8 mouse cellular contexts compared by ENCODE assay signal in the genomic region with DNA sequence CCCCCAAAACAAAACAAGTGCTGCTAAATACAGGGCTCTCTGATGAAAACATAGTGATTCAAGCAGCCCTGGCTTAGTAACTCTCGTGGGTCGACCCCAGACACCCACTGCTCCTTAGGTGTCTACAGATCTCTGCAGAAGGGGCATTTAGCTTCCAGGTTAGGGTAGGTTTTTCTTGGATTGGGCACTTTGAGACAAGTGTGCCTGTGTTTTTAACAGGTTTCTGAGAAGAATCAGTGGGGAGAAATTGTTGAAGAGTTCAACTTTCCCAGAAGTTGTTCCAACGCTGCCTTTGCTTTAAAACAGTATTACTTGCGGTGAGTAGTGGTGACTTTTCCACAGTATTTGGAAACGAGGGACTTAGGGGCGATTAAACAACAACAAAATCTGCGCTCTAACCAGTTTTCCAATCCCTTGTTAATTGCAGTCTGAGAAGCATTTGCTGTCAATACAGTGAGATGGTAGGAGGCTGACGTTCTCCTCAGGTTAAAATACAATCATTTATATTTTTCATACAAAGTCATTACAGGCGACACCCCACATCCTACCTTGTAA. TPM values are rescaled to one million over a fixed set of nuclear protein-coding genes. Genes with fewer than 3 reads are reported as not detected.
DNase-seq lines count a peak whose midpoint lies in the region; ATAC-seq and TF ChIP-seq lines count a peak whose summit lies in the region.

No protein-coding gene starts in this region.

- TF ChIP-seq POLR2A in kidney, adult 2 months (IDR thresholded peaks at IDR 0.05; ENCODE audit: low read depth, low read length), result no peak

- H3K4me2 ChIP-seq in hindbrain, embryonic 11.5 days (replicated peaks; ENCODE audit: low read depth, low read length), result peak overlapping the region; percentile 73
- H3K4me2 ChIP-seq in midbrain, embryonic 15.5 days, result peak overlapping the region; percentile 87

- H3K9me3 ChIP-seq in hindbrain, embryonic 11.5 days (ENCODE audit: control insufficient read depth, low read length), result no peaks in the 10 kb centered on the region
- H3K9me3 ChIP-seq in midbrain, embryonic 15.5 days, result no peaks in the 10 kb centered on the region

- H3K27ac ChIP-seq in kidney, adult 2 months (ENCODE audit: insufficient read depth, low read depth, low read length), result peak overlapping the region; percentile 98
- peak overlapping the region; percentile 100 for H3K27ac ChIP-seq in hindbrain, embryonic 11.5 days (ENCODE audit: low read depth, low read length)
- peak overlapping the region; percentile 100 for H3K27ac ChIP-seq in midbrain, embryonic 15.5 days

- ATAC-seq in hindbrain, embryonic 11.5 days (ENCODE audit: low FRiP score), result no peak
- no peak for ATAC-seq in midbrain, embryonic 15.5 days (replicated peaks)

- H3K9ac ChIP-seq in hindbrain, embryonic 11.5 days (ENCODE audit: low read depth, low read length), result peak overlapping the region; percentile 100
- peak overlapping the region; percentile 79 for H3K9ac ChIP-seq in midbrain, embryonic 15.5 days

- H3K4me3 ChIP-seq in kidney, adult 2 months (ENCODE audit: insufficient read depth, low read depth, low read length), result peak overlapping the region; percentile 100
- peak overlapping the region; percentile 96 for H3K4me3 ChIP-seq in hindbrain, embryonic 11.5 days (ENCODE audit: low read depth, low read length)
- H3K4me3 ChIP-seq in midbrain, embryonic 15.5 days, result peak overlapping the region; percentile 68

- 1% methylated on average over 9 of the region's 9 CpGs for WGBS in kidney, adult 2 months
- 7% methylated on average over 9 of the region's 9 CpGs for WGBS in hindbrain, embryonic 11.5 days
- 4% methylated on average over 9 of the region's 9 CpGs for WGBS in midbrain, embryonic 15.5 days

- peaks cover 6% of the 10 kb centered on the region; the same call in 1 of the 2 replicates for H3K4me1 ChIP-seq in kidney, adult 2 months (ENCODE audit: control insufficient read depth, insufficient read depth, low read length)
- H3K4me1 ChIP-seq in hindbrain, embryonic 11.5 days (replicated peaks; ENCODE audit: control insufficient read depth, insufficient read depth, low read length), result no peaks in the 10 kb centered on the region
- H3K4me1 ChIP-seq in midbrain, embryonic 15.5 days, result peaks cover 17% of the 10 kb centered on the region

- TF ChIP-seq CTCF in kidney, adult 2 months (conservative IDR thresholded peaks at IDR 0.05; ENCODE audit: insufficient read depth, insufficient read length, low read depth, low read length), result no peak

- H3K27me3 ChIP-seq in kidney, adult 2 months (replicated peaks; ENCODE audit: control insufficient read depth, insufficient read depth, low read length), result no peaks in the 10 kb centered on the region
- no peaks in the 10 kb centered on the region for H3K27me3 ChIP-seq in hindbrain, embryonic 11.5 days (ENCODE audit: control insufficient read depth, insufficient read depth, low read length)
- no peaks in the 10 kb centered on the region for H3K27me3 ChIP-seq in midbrain, embryonic 15.5 days (replicated peaks)

- H3K36me3 ChIP-seq in kidney, adult 2 months (ENCODE audit: control insufficient read depth, insufficient read depth, low read length), result no peaks in the 10 kb centered on the region
- H3K36me3 ChIP-seq in hindbrain, embryonic 11.5 days (ENCODE audit: control insufficient read depth, insufficient read depth, low read length), result no peaks in the 10 kb centered on the region
- no peaks in the 10 kb centered on the region for H3K36me3 ChIP-seq in midbrain, embryonic 15.5 days (replicated peaks)

- DNase-seq in kidney, adult 2 months, result no peak
- DNase-seq in kidney, adult 9 months, result no peak
- DNase-seq in MN1 (ENCODE audit: low spot score), result peak; percentile 36
- DNase-seq in hindbrain, embryonic 11.5 days (ENCODE audit: low spot score), result no peak
- DNase-seq in adrenal gland, postnatal 14 days, result no peak
- no peak for DNase-seq in cerebellum, postnatal 4 days (ENCODE audit: low spot score in 2 of 2)
- no peak for DNase-seq in layer of hippocampus, postnatal 36 days

RNA-seq across cellular contexts. Expression of gene Arid2, which starts 1.6 kb away (rescaled TPM):
- 11.5 and 11.8 TPM in 2 replicates for polyA plus RNA-seq in kidney, adult 2 months (2012; rRNA removed)
- polyA plus RNA-seq in hindbrain, embryonic 11.5 days (2014; fragmentation: Nextera tagmentation; extraction: Ambion mirVana), result 37.0 and 39.0 TPM in 2 replicates
- 21.1 and 22.9 TPM in 2 replicates for polyA plus RNA-seq in midbrain, embryonic 15.5 days (2015; fragmentation: Nextera tagmentation; extraction: Ambion mirVana)
- 38.4 and 43.1 TPM in 2 replicates for total RNA-seq in adrenal gland, postnatal 14 days (2021)
- total RNA-seq in layer of hippocampus, postnatal 36 days (2021), result 10 to 100 TPM; 34.6 to 38.5 TPM
